In genomic region chr17:86184552-86185209, GRCm38 (mm10) we compare ENCODE assay signal across 13 mouse cellular contexts. TPM values are rescaled to one million over a fixed set of nuclear protein-coding genes. Genes with fewer than 3 reads are reported as not detected.
A peak's percentile ranks its signal among the peaks of the same experiment; 100 is the strongest.
DNase-seq lines count a peak whose midpoint lies in the region; ATAC-seq and TF ChIP-seq lines count a peak whose summit lies in the region.
"Had no signal": no experiment of that assay in that cellular context is flagged by ENCODE, and none has a peak within 500 bp of the region (broad histone marks: within the 10 kb centered on the region; RNA-seq: fewer than 3 reads in every experiment).

No protein-coding gene starts in this region.

- no peaks in the 10 kb centered on the region for H3K27me3 ChIP-seq in forebrain, postnatal 0 days (ENCODE audit: insufficient read depth, low read length)
- H3K27me3 ChIP-seq in forebrain, embryonic 15.5 days: no peaks in the 10 kb centered on the region
- H3K27me3 ChIP-seq in kidney, embryonic 16.5 days (ENCODE audit: insufficient read depth, low read length): no peaks in the 10 kb centered on the region
- H3K27me3 ChIP-seq in liver, embryonic 12.5 days (replicated peaks): no peaks in the 10 kb centered on the region
- H3K27me3 ChIP-seq: embryonic facial prominence, embryonic 15.5 days; hindbrain, embryonic 15.5 days had no signal

- no peak overlapping the region for H3K9ac ChIP-seq in forebrain, postnatal 0 days
- H3K9ac ChIP-seq in forebrain, embryonic 15.5 days (replicated peaks): no peak overlapping the region
- H3K9ac ChIP-seq in kidney, embryonic 16.5 days (replicated peaks; ENCODE audit: low read length): no peak overlapping the region
- H3K9ac ChIP-seq in liver, embryonic 12.5 days: no peak overlapping the region
- H3K9ac ChIP-seq: embryonic facial prominence, embryonic 15.5 days; hindbrain, embryonic 15.5 days; liver, embryonic 14.5 days had no signal

- no peak overlapping the region for H3K4me3 ChIP-seq in forebrain, postnatal 0 days (ENCODE audit: low read depth, low read length)
- H3K4me3 ChIP-seq in forebrain, embryonic 15.5 days: no peak overlapping the region
- no peak overlapping the region for H3K4me3 ChIP-seq in kidney, embryonic 16.5 days (ENCODE audit: low read length)
- no peak overlapping the region for H3K4me3 ChIP-seq in liver, embryonic 12.5 days
- H3K4me3 ChIP-seq: embryonic facial prominence, embryonic 15.5 days; hindbrain, embryonic 15.5 days had no signal

- peak; percentile 38; the same call in 1 of the 2 replicates for ATAC-seq in forebrain, postnatal 0 days
- ATAC-seq in forebrain, embryonic 15.5 days (replicated peaks): no peak
- no peak for ATAC-seq in kidney, embryonic 16.5 days (ENCODE audit: low FRiP score, low TSS enrichment)
- ATAC-seq in CD4-positive, CD25-positive, alpha-beta regulatory T cell, adult 4 months: peak; percentile 80
- no peak for ATAC-seq in liver, embryonic 12.5 days

- TF ChIP-seq CTCF in forebrain, postnatal 0 days (IDR thresholded peaks at IDR 0.05; ENCODE audit: low read depth): no peak

- no peak for DNase-seq in forebrain, postnatal 0 days
- no peak for DNase-seq in kidney, adult 11 months
- no peak for DNase-seq in embryo, embryonic 9.5 days (ENCODE audit: extremely low spot score)
- no peak for DNase-seq in left cerebral cortex, postnatal 36 days (ENCODE audit: low spot score in 2 of 2)
- DNase-seq: B cell, adult 2 months; cerebellum, adult 9-11 months had no signal

- H3K36me3 ChIP-seq in forebrain, postnatal 0 days (ENCODE audit: insufficient read depth): no peaks in the 10 kb centered on the region
- no peaks in the 10 kb centered on the region for H3K36me3 ChIP-seq in forebrain, embryonic 15.5 days
- H3K36me3 ChIP-seq in kidney, embryonic 16.5 days (ENCODE audit: insufficient read depth, low read length): no peaks in the 10 kb centered on the region
- H3K36me3 ChIP-seq in liver, embryonic 12.5 days: no peaks in the 10 kb centered on the region
- H3K36me3 ChIP-seq: embryonic facial prominence, embryonic 15.5 days; hindbrain, embryonic 15.5 days had no signal

- 42% methylated on average over 9 of the region's 9 CpGs for WGBS in forebrain, postnatal 0 days
- WGBS in forebrain, embryonic 15.5 days: 53% methylated on average over 9 of the region's 9 CpGs
- WGBS in kidney, embryonic 16.5 days: 59% methylated on average over 9 of the region's 9 CpGs
- WGBS in liver, embryonic 12.5 days (ENCODE audit: insufficient replicate concordance): 12% methylated on average over 9 of the region's 9 CpGs

- no peak overlapping the region for H3K27ac ChIP-seq in forebrain, postnatal 0 days (ENCODE audit: low read depth, low read length)
- H3K27ac ChIP-seq in forebrain, embryonic 15.5 days (replicated peaks): no peak overlapping the region
- H3K27ac ChIP-seq in kidney, embryonic 16.5 days (ENCODE audit: low read length): peak overlapping the region; percentile 58
- peak overlapping the region; percentile 18; the same call in 1 of the 2 replicates for H3K27ac ChIP-seq in liver, embryonic 12.5 days
- H3K27ac ChIP-seq: embryonic facial prominence, embryonic 15.5 days; hindbrain, embryonic 15.5 days; liver, embryonic 14.5 days had no signal

- H3K4me1 ChIP-seq in forebrain, postnatal 0 days (ENCODE audit: insufficient read depth): 0 out of 2 replicates have a peak, but pooled peaks cover 2% of the 10 kb centered on the region
- peaks cover 13% of the 10 kb centered on the region for H3K4me1 ChIP-seq in forebrain, embryonic 15.5 days
- peaks cover 23% of the 10 kb centered on the region for H3K4me1 ChIP-seq in kidney, embryonic 16.5 days (ENCODE audit: insufficient read depth, low read length)
- peaks cover 43% of the 10 kb centered on the region for H3K4me1 ChIP-seq in liver, embryonic 12.5 days

- no peaks in the 10 kb centered on the region for H3K9me3 ChIP-seq in forebrain, postnatal 0 days (ENCODE audit: low read length)
- no peaks in the 10 kb centered on the region for H3K9me3 ChIP-seq in forebrain, embryonic 15.5 days
- H3K9me3 ChIP-seq in kidney, embryonic 16.5 days (ENCODE audit: low read length): no peaks in the 10 kb centered on the region
- H3K9me3 ChIP-seq in liver, embryonic 12.5 days (replicated peaks): no peaks in the 10 kb centered on the region
- H3K9me3 ChIP-seq: embryonic facial prominence, embryonic 15.5 days; hindbrain, embryonic 15.5 days had no signal

- no peak overlapping the region for H3K4me2 ChIP-seq in forebrain, postnatal 0 days (ENCODE audit: low read depth)
- no peak overlapping the region for H3K4me2 ChIP-seq in forebrain, embryonic 15.5 days (replicated peaks)
- no peak overlapping the region for H3K4me2 ChIP-seq in kidney, embryonic 16.5 days (replicated peaks; ENCODE audit: low read depth, low read length)
- H3K4me2 ChIP-seq in liver, embryonic 12.5 days: peak overlapping the region; percentile 57
- H3K4me2 ChIP-seq: embryonic facial prominence, embryonic 15.5 days; hindbrain, embryonic 15.5 days had no signal

- intact Hi-C loops in left cerebral cortex, postnatal 36 days (cut with DNase I): no loop called here

RNA-seq across cellular contexts. Expression of gene Prkce, which starts 17.1 kb away (rescaled TPM):
- 90.0 and 94.3 TPM in 2 replicates for total RNA-seq in forebrain, postnatal 0 days (2014; rRNA removed)
- polyA plus RNA-seq in forebrain, postnatal 0 days (2015; fragmentation: Nextera tagmentation; extraction: Ambion mirVana): 59.8 and 91.3 TPM in 2 replicates
- polyA plus RNA-seq in forebrain, embryonic 15.5 days (2015; fragmentation: Nextera tagmentation; extraction: Ambion mirVana): 42.6 and 45.4 TPM in 2 replicates
- 5.5 and 5.9 TPM in 2 replicates for polyA plus RNA-seq in kidney, embryonic 16.5 days (2015; fragmentation: Nextera tagmentation; extraction: Ambion mirVana)
- 1 to 10 TPM; 3.5 to 4.6 TPM for polyA plus RNA-seq in CD4-positive, CD25-positive, alpha-beta regulatory T cell, adult 4 months (2017; shearing (Covaris generic))
- 1.9 and 2.3 TPM in 2 replicates for polyA plus RNA-seq in liver, embryonic 12.5 days (2016; fragmentation: Nextera tagmentation; extraction: Ambion mirVana)
- 100 to 1,000 TPM; 276 to 292 TPM for total RNA-seq in left cerebral cortex, postnatal 36 days (2021)

RNA-seq across cellular contexts. Expression of gene Srbd1, which starts 39.7 kb away (rescaled TPM):
- total RNA-seq in forebrain, postnatal 0 days (2014; rRNA removed): 20.8 and 20.9 TPM in 2 replicates
- 5.3 and 9.4 TPM in 2 replicates for polyA plus RNA-seq in forebrain, postnatal 0 days (2015; fragmentation: Nextera tagmentation; extraction: Ambion mirVana)
- polyA plus RNA-seq in forebrain, embryonic 15.5 days (2015; fragmentation: Nextera tagmentation; extraction: Ambion mirVana): 17.1 and 20.5 TPM in 2 replicates
- polyA plus RNA-seq in kidney, embryonic 16.5 days (2015; fragmentation: Nextera tagmentation; extraction: Ambion mirVana): 21.0 and 22.3 TPM in 2 replicates
- 10 to 100 TPM; 13.9 to 17.4 TPM for polyA plus RNA-seq in CD4-positive, CD25-positive, alpha-beta regulatory T cell, adult 4 months (2017; shearing (Covaris generic))
- polyA plus RNA-seq in liver, embryonic 12.5 days (2016; fragmentation: Nextera tagmentation; extraction: Ambion mirVana): 12.2 and 12.6 TPM in 2 replicates
- total RNA-seq in left cerebral cortex, postnatal 36 days (2021): 10 to 100 TPM; 13.4 to 16.5 TPM

Comparison
In these comparisons a context has a peak if more than half of its experiments do, and no peak if none do; other contexts are left out.
1. ATAC-seq: peak in forebrain, postnatal 0 days (single experiment) and CD4-positive, CD25-positive, alpha-beta regulatory T cell, adult 4 months (single experiment); none in forebrain, embryonic 15.5 days (single experiment), kidney, embryonic 16.5 days (single experiment) and liver, embryonic 12.5 days (single experiment).
2. H3K27ac ChIP-seq: peak in kidney, embryonic 16.5 days (single experiment) and liver, embryonic 12.5 days (single experiment); none in forebrain, postnatal 0 days (single experiment) and forebrain, embryonic 15.5 days (single experiment).